Mouse (Mus musculus) thymus, postnatal 10 days (tissue): ENCODE measurements around the gene Cxcl15.

Source experiments
- DNase-seq, 2 experiments: peaks; one replicate each; pipeline ENCODE4 v3.0.0; 2021; ENCODE audit warnings: low spot score in 2 of 2

The Cxcl15 gene

GRCm38 (mm10) chr5:90794195-90794625, at the start of gene Cxcl15:
Cxcl15 (plus strand) TSS chr5:90794534.
- no peak for DNase-seq

- no peak for DNase-seq
Observed at GRCm38 (mm10) chr5:90753934-90754333, 40.4 kb upstream of the Cxcl15 start.

- DNase-seq = no peak
Observed at GRCm38 (mm10) chr5:90758020-90758605, 36.2 kb upstream of the Cxcl15 start.

GRCm38 (mm10) chr5:90759077-90760065, 35.0 kb upstream of the Cxcl15 start, which contains the start of gene Cxcl5:
Cxcl5 (plus strand) TSS chr5:90759360.
- no peak for DNase-seq

- no peak for DNase-seq
Observed at GRCm38 (mm10) chr5:90760303-90760702, 34.0 kb upstream of the Cxcl15 start.

- no peak for DNase-seq
Observed at GRCm38 (mm10) chr5:90760844-90761243, 33.5 kb upstream of the Cxcl15 start.

GRCm38 (mm10) chr5:90761834-90762233, 32.5 kb upstream of the Cxcl15 start:
- no peak for DNase-seq

- DNase-seq = no peak
Observed at GRCm38 (mm10) chr5:90763912-90764665, 30.2 kb upstream of the Cxcl15 start.

GRCm38 (mm10) chr5:90765821-90766606, 28.3 kb upstream of the Cxcl15 start:
- no peak for DNase-seq

GRCm38 (mm10) chr5:90768218-90768617, 26.1 kb upstream of the Cxcl15 start, which contains the start of gene Ppbp:
Ppbp (plus strand) TSS chr5:90768518.
- no peak for DNase-seq

- DNase-seq = no peak
Observed at GRCm38 (mm10) chr5:90771369-90771768, 23.0 kb upstream of the Cxcl15 start.

GRCm38 (mm10) chr5:90771880-90772653, 22.3 kb upstream of the Cxcl15 start, which contains the start of gene Pf4:
Pf4 (plus strand) TSS chr5:90772435.
- DNase-seq = no peak

- no peak for DNase-seq
Observed at GRCm38 (mm10) chr5:90775562-90775961, 18.8 kb upstream of the Cxcl15 start.

- no peak for DNase-seq
Observed at GRCm38 (mm10) chr5:90777621-90778020, 16.7 kb upstream of the Cxcl15 start.

- no peak for DNase-seq
Observed at GRCm38 (mm10) chr5:90778856-90779255, 15.5 kb upstream of the Cxcl15 start.

- DNase-seq = no peak
Observed at GRCm38 (mm10) chr5:90783697-90784096, 10.6 kb upstream of the Cxcl15 start.

- no peak for DNase-seq
Observed at GRCm38 (mm10) chr5:90785659-90786588, 8.4 kb upstream of the Cxcl15 start, which contains the start of gene Cxcl3. Cxcl3 (plus strand) TSS chr5:90786103.

- DNase-seq = no peak
Observed at GRCm38 (mm10) chr5:90788114-90788513, 6.2 kb upstream of the Cxcl15 start.
